Mouse (Mus musculus): ENCODE measurements around the gene Stag2.

Gene Stag2

DNA sequence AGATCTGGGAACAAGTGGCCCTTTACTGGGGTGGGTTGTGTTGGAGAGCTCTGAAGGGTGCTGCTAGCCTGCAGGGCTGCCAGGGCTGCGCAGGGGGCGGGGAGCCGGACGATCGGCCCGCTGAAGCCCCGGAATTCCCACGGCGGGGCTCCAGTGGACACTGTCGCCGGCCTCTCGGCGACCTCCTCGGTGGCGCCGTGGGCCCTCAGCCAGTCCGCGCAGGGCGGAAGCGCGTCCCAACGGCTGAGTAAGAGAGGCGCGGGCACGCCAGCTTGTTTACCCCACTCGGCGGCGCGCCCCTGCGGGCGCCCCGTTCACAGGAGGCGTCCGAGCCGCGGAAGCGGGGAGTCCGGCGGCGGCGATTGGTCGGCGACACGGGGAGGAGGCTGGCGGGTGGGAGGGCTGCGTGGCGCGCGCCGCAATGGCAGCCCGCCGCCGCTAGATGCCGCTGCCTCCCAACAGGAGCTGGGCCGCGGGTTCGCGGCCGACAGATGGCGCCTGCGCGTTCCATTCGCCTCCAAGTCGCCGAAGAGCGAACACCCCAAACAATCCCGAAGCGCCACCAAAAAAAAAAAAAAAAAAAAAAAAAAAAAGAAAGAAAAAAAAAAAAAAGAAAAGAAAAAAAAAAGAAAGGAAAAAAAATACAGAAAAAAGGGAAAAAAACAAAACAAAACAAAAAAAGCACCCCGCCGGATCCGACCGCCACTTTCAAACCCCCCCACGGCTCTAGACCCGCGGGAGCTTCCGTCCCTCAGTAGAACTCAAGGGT, at the start of gene Stag2:
Gene Stag2 (plus strand): TSS at position 530 of the 769 bp plus-strand sequence.
- in situ Hi-C loops (cut with MboI, MseI), result loop anchor here (10.0 kb wide), 1 partner anchor 336 kb away; the partner anchor contains the start of gene Tex13c2

DNA sequence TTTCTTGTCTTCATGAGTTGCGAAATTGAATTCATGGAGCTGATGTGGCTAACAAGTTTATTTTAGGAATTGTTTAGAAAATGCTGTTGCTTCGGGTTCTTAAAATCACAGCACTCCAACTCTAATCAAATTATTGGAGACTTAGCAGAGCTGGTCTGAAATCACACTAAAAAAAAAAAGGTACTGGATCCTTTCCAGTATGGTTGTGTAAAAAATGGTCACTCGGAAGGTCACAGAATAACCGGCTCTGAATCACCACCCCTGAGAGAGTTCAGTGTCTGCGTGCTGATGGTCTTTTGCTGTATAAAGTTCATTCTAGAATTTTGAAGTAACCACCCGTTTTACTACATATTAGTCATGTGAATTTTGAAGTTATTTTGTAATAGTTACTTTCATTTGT, 42.0 kb upstream of the Stag2 start:
- in situ Hi-C loops (cut with MboI, MseI), result no loop called here

DNA sequence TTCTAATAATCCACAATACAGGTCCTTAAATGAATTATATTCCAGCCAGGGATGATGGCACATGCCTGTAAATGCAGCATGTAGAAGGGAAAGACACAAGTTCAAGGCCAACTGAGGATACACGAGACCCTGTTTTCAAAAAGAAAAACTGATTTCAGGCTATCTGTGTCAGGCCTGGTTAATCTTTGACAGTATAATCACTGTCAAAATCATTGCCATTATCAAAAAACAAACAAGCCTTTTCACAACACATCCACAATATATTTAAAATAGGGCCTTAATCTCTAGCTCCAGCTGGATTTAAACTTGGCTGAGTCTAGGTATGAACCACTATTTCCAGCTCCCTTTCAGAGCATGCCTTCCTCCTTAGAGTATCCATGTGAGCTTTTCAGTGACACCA, 38.5 kb upstream of the Stag2 start:
- in situ Hi-C loops (cut with MboI, MseI), result no loop called here

DNA sequence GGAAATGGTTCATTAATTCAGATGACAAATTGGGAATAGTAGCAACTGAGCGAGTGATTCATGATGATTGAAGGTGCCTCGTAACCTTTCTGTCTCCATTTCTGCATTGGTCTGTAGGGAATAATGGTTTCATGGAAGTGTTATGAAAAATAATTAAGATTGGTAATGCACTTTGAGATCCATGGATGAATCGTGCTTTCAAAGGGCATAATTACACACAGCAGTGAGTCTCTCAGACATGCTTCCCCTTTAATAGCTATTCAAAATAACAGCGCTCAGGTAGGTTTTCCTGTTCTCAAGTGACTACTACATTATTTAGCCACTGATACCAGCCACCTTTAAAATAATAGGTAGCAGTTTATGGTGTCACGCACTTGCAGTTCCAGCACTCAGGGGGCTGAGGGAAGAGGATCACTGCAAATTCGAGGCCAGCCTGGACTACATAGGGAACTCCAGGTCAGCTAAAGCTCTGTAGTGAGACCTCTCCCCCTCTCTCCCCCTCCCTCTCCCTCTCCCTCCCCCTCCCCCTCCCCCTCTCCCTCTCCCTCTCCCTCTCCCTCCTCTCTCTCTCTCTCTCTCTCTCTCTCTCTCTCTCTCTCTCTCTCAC, 29.6 kb upstream of the Stag2 start:
- in situ Hi-C loops (cut with MboI, MseI), result no loop called here

DNA sequence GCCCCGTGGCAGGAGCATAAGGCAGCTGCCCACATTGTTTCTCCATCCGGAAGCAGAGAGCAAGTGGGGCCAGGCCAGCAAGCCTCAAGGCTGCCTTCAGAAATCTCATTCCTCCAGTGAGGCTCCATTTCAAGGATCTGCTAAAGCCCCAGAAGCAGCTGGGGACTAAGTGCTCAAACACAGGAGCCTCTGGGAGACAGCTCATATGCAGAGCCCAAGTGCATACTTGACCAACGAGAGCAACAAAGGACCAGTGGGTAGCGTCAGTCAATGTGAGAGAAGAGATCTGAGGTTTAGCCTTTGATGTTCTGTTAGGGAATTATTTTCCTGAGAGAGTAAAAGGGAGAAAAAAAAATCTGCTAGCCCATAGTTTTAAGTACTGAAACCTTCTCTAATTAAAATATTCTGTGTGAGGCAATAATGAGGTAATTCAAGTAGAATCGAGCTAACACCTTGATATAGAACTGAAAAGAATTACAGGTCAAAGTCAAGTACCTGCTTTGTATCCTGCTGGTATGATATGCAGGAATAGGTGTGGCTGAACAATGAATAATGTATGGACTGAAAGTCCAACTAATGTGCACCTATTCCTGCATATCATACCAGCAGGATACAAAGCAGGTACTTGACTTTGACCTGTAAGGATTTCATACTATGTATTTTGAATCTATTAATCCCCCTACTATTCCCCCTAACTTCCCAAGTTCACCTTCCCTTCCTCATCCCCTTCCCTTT, 24.0 kb upstream of the Stag2 start:
- in situ Hi-C loops (cut with MboI, MseI), result loop anchor here (5.0 kb wide), 1 partner anchor 88 kb away; no protein-coding TSS in a partner anchor

DNA sequence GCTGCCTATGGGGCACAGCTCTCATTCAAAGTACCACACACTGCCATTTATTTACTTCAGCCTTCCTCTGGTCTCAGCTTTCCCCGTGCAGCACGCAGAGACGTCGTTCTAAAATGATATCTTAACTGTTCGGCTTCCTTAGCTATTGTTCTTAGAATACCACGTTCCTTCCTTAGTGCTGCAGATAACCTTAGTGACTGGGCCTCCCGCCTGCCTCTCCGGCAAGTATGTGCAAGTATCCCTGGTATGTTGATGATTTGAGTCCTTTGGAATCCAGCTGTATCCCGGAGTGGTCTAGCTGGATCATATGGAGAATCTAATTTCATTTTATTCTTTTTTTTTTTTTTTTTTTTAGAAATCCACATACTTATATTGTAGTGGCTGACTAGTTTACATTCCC, 9.2 kb upstream of the Stag2 start:
- in situ Hi-C loops (cut with MboI, MseI), result loop anchor here (10.0 kb wide), 1 partner anchor 345 kb away; the partner anchor contains the start of gene Tex13c2

DNA sequence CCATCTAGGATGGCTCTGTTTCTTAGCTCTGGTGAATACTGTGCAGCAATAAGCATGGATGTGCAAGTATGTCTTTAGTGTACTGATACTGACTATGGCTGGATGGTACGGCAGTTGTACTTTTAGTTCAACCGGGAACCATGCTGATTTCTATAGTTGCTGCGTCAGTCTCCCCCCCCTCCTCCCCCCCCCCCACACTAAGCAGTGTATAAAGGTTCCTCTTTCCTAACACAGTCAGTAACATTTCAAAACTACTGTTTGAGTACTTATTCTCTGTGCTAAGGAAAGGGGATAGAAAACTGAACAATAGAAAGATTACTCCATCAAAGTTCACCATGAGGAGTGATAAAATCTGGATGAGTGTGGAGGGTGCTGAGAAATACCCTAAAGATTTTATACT, 6.5 kb upstream of the Stag2 start:
- in situ Hi-C loops (cut with MboI, MseI), result loop anchor here (10.0 kb wide), 1 partner anchor 342 kb away; the partner anchor contains the start of gene Tex13c2

DNA sequence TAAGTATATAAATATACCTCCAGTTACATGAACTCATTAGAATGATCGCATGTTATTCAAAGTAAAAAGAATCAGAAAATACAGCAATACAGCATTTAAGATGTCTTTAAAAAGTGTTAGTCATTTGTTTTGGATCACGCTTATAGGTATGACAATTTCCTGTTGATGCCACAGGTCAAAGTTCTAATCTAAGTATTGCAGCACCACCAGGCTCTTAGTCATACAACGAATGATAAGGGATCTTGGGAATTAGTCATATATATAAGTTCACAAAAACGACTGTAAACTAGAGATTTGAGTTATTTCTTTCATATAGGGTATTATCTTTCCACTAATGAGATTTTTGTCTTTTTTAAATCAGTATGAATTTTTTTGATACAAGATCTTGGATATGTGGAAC, 5.1 kb upstream of the Stag2 start:
- in situ Hi-C loops (cut with MboI, MseI), result loop anchor here (10.0 kb wide), 1 partner anchor 341 kb away; the partner anchor contains the start of gene Tex13c2

DNA sequence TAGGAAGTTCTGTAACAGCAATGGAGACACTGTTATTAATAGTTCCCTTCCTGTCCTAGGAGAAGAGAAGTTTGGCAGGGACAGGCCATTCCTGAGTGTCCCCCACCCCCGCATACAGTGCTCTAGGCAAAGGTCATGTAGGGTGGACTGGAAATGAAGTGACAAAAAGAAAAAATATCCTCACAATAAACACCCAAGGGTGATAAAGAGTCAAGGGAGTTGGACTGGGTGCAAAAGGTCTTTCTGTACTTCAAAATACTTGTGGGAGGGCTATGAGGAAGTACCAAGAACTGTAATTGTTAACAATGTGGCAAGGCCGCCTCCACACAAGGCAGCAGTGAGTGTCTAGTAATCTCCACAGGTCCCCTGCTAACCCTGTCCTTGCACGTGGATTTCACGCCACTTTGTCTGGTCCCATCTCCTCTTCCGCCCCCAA, 1.1 kb upstream of the Stag2 start:
- in situ Hi-C loops (cut with MboI, MseI), result loop anchor here (10.0 kb wide), 1 partner anchor 337 kb away; the partner anchor contains the start of gene Tex13c2

DNA sequence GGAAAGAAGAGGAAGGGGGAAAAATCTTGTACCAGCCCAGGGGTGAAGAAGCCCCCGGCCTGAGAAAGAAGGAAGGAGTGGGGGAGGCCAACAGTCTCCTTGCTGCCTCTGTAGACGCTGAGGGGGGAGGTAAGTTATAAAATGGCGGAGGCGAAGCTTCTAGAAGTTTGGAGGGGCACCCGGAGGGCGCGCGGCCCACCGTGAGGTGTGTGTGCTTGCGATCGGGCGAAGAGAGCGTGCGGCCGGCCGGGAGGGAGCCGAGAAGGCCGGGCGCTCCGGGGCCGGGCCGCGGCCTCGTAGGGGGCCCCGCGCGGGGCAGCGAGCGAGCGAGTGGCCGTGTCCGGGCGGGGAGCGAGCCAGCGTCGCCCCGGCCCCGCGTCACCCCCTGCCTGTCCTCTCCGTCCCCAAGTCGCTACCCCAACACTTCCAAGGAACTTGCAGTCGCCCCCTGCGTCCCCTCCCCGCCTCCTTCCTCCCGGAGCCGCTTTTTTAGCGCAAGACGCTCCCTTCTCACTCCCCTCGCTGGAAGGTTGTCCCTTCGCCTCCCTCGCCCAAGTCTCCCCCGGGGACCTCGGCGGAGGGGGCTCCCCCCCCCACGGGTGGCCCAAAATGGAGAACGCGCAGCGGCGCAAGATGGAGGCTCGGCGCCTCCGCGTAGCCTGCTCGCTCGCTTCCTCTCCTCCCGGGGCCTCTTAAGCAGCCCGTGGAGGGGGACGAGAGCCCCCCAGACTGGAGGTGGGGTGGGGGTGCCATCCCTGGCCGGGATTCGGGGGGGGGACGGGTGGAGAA, 634 bp downstream of the Stag2 start:
- in situ Hi-C loops (cut with MboI, MseI), result loop anchor here (10.0 kb wide), 1 partner anchor 335 kb away; the partner anchor contains the start of gene Tex13c2

DNA sequence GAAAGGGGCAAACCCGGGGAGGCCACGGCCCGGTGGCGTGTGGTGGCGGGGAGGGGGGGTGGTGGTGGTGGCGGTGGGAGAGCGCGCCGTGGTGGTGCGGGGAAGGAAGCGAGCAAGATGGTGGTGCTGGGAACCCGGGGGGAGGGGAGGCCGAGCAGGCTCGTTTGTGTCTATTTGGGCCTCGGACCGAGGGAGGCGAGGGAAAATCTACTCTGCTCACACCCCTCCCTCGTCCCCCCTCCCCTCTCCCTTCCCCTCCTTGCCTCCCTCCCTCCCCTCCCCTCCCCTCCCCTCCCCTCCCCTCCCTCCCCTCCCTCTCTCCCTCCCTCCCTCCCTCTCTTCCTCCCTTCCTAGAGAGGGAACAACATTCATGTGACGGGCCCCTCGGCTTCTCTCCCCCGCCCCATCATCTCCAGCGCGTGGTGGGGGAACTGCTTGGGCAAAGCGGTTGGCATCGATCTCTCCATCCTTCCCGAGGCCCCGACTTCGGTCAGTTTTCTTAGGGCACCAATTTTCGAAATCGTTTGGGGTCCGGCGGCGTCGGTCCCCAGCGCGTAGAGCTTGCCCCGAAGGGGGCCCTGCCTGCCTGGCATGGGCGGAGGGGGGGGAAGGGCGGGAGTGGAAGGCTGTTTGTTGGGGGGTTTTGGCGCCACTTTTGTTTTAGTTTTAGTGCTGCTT, 1.4 kb downstream of the Stag2 start:
- in situ Hi-C loops (cut with MboI, MseI), result no loop called here

DNA sequence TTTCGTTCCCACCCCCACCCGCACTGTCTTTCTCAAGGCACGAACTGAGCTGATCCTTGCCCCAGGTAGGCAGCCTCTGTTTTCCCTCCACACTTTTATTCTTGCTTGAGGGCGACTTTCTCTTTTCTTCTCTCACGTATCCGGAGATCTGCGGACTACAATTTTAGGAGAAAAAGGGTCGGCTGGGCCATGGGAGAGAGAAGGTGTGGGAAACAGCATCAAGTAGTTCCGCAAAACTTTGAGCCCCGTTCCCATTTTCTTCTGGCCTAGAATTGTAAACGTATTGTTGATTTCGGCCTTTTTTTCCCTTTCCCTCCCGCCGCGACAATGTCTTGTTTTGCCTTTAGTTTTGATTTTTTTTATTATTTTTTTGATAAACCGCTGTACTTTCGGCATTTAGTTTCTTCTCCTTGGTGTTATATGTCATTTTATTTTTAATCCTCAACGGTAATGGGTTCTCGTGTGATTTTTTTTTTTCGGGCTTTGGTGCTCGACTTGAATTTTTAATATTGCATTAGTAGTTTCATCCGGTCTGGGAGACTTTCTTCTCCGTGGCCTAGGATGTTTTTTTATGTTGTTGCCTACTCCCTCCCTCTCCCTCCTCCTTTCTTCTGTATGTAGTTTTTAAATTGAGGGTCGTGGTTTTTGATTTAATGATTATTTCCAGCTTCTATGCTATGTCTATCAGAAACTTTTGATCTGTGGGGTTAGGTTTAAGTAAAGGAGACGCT, 2.1 kb downstream of the Stag2 start:
- in situ Hi-C loops (cut with MboI, MseI), result no loop called here

DNA sequence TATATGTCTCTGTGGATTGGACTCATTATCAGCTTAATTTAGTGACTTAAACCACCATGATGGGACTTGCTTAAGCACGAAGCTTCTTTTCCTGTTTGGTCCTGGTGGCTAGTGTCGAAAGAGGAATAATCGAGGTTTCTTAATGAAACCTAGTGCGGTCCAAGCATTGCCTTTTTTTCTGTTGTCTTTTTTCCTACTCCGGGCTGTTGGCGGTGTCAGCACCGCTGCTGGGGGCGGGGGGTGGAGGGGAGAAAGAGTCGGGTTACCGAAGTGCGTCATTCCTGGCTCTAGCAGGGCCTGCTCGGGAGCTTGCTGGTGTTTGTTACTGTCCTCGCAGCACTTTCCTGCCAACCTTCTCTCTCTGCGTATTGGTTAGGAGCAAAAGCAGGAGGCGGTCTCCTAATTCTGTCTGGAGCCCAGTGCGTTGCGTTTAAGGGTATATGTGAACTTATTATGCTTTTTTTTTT, 2.8 kb downstream of the Stag2 start:
- in situ Hi-C loops (cut with MboI, MseI), result no loop called here

DNA sequence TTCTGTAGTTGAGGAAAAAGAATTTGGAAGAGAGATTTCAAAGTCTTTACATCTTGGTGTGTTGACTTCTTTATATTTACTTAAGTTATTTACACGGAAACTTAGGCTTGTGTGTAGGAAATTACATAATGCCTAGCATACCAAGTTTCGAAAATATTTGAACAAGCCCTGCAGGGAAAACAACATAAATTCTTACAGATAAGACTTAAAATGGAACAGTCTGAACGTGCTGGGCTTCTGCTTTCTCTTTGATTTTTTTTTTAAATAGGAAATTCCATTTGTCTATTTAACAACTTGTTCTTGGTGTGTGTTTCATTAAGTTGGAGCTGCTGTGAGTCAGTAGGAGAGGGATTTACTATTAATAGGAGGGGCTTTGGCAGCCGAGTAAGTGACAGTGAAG, 3.9 kb downstream of the Stag2 start:
- in situ Hi-C loops (cut with MboI, MseI), result no loop called here

DNA sequence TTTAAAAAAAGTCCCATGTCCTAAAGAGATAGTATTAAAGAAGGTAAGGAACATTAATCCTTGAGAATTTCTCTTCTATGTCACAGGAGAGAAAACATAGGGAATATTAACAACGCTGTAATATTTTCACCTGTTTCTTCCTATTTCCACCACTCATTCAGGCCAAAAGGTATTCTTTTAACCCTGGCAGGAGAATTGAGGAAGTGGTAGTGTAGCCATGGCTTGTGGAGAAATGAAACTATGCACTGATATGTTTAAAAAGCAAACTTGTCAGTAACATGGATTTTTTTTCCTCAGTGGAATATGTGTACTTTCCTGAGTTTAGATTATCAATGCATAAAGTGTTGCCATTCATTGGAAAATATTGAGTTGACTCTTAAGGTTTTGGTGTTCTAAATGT, 16.3 kb downstream of the Stag2 start:
- in situ Hi-C loops (cut with MboI, MseI), result no loop called here

DNA sequence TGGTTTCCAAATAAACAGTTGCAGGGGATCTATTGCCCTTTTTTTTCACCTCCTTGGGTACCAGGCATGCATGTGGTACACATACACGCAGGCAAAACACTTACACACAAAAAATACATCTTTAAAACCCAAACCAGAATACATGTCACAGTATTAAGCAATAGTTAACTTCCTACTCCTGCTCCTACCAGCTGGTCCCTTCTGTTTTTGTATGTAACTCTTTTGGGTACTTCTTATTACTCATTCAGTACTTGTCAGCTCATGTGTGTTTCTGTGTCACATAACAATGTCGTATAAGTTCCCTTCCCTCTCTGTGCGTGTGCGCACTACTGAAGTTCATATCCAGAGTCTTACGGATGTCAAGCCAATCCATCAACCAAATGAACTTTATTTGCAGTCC, 21.7 kb downstream of the Stag2 start:
- in situ Hi-C loops (cut with MboI, MseI), result no loop called here

DNA sequence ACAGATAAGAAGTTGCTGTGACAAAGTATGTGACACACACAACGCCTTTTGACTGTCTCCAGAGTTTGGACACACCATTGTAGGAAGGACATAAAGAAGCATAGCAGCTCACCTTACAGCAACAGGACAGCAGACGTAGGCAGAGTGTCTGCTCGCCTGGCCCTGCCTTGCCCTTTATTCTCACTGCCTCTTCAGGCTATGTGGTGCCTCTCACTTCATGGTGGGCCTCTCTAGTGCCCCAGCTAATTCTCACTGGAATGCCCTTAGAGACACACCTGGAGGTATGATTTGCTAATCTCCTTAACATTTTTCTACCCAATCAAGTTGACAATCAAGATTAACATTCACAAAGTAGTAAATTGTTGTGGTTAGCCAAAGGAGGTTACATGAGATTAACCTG, 38.5 kb downstream of the Stag2 start:
- in situ Hi-C loops (cut with MboI, MseI), result no loop called here

DNA sequence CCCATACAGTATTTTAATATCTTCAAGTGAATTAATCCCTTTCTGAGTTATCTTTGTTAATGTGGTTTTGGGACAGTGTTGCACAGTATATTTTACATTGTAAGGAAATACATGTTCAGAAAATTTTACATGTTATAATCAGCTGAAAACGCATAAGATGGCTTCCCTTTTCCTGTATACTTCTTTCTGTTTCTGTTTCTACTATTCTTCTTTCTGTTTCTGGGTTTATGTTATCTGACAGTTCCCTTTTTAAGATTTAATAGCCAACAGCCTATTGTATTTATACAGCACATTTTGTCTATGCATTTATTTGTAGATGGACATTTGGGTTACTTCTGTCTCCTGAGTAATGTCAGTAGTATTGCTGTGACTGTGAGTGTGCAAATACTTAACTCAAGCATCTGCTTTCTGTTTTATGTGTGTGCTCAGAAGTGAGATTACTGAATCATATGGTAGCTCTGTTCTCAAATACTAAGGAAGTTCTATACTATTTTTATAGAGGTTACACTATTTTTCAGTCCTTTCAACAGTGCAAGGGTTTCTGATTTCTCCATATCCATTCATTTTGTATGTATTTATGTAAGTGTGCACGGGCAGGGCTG, 39.8 kb downstream of the Stag2 start:
- in situ Hi-C loops (cut with MboI, MseI), result no loop called here

DNA sequence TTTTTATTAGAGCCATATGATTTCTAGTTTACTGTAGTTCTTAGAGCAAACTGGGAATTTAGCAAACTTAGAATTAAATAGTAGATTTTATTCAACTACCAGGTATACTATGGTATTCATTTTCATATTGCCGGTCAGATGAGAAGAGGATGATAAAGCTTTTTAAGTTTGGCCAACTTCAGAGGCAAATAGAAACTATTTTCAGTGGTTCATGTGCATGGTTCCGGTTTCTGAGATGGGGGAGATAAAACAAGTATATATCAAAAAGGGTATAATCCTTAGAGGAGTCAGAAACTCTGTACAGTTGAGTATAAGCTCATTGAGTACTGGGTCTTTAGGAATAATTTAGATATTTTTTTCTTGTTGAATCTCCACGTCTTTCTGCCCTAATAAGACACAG, 45.5 kb downstream of the Stag2 start:
- in situ Hi-C loops (cut with MboI, MseI), result no loop called here

DNA sequence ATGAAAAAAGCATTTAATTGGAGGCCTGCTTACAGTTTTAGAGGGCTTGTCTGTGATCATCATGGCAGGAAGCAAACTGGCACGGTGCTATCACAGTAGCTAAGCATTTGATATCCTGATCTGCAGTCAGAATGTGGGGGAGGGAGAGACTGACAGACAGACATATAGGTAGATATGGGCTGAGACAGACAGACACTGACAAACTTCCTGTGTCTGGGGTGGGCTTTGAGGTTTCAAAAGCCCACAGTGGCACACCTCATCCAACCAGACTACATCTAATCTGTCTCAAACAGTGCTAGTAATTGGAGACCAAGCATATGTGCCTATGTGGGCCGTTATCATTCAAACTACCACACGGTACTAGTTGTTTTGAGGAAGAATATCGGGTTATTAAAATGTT, 53.4 kb downstream of the Stag2 start:
- in situ Hi-C loops (cut with MboI, MseI), result no loop called here

All from T-helper 1 cell (primary cell).